Mouse (Mus musculus): ENCODE measurements around the gene Sh3gl2.

DNA sequence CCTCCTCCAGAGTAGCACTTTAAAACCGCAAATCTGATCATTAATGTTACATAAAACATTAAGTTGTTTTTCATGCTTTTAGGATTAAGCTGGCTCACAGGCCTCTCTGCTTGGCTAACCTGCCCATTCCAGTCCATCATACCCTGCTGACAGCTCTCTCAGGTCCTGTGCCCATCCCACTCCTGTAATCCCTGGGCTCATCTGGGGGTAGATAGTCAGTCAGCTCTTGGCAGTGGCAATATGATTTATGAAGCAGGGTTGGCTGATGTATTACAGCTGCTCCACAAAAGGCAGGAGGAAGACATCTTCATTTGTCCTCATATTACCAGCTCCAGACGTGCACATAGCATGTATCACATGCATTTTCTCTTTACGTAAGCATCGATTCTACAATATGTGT is 158.3 kb downstream of the Sh3gl2 start:
- TF ChIP-seq CTCF (IDR thresholded peaks at IDR 0.05; ENCODE audit: low read depth, low read length) (no peak), POLR2A (IDR thresholded peaks at IDR 0.05; ENCODE audit: borderline replicate concordance, low read depth, low read length) (no peak)
